Mouse (Mus musculus): ENCODE results near the gene Wdr46.

- TF ChIP-seq CTCF (IDR thresholded peaks at IDR 0.05; ENCODE audit: low read depth, low read length) (no peak), POLR2A (IDR thresholded peaks at IDR 0.05; ENCODE audit: borderline replicate concordance, low read depth, low read length) (no peak)
Measured at GRCm38 (mm10) chr17:33973572-33973971, 33.1 kb downstream of the Wdr46 start.
